Mouse (Mus musculus) ES-E14 (cell line): ENCODE measurements at regions not wholly inside any gene's neighbourhood (a gene's known extent, or its start where the extent isn't known, plus 50 kb on each side); places are given as distances from the start of the nearest gene placed in this dataset.

Source experiments
- DNase-seq: peaks from one replicate; pipeline ENCODE4 v3.0.0-alpha.2; 2013; ENCODE audit warnings: low read depth, low spot score
- H3K27ac ChIP-seq: 2 replicates; pipeline ENCODE4 v1.5.1; 2012; ENCODE audit warnings: low read depth, mild to moderate bottlenecking, low read length, moderate library complexity, mixed read lengths; ENCODE audit not compliant: poor library complexity, insufficient read depth, severe bottlenecking
- H3K36me3 ChIP-seq: 2 replicates; pipeline ENCODE4 v1.6.1; 2012; ENCODE audit warnings: mild to moderate bottlenecking, low read length, moderate library complexity, mixed read lengths; ENCODE audit not compliant: control insufficient read depth, poor library complexity, insufficient read depth, severe bottlenecking
- H3K4me1 ChIP-seq, 2 experiments: fragments of 150-350 bp in 1 of 2; sonication (generic) in 1 of 2; 2 replicates each; pipeline ENCODE4 v1.6.1; 2012; ENCODE audit warnings: low read length in 2 of 2, mild to moderate bottlenecking in 1 of 2, mixed read lengths in 1 of 2; ENCODE audit not compliant: control insufficient read depth in 2 of 2, insufficient read depth in 2 of 2, poor library complexity in 1 of 2
- H3K4me3 ChIP-seq, 2 experiments: fragments of 150-350 bp in 1 of 2; sonication (generic) in 1 of 2; 2 replicates each; pipeline ENCODE4 v1.5.1; 2012; ENCODE audit warnings: low read length in 2 of 2, low read depth in 1 of 2, mild to moderate bottlenecking in 1 of 2, mixed read lengths in 1 of 2; ENCODE audit not compliant: insufficient read depth in 1 of 2, poor library complexity in 1 of 2, severe bottlenecking in 1 of 2
- H3K9ac ChIP-seq: 2 replicates; pipeline ENCODE4 v1.6.1; 2012; ENCODE audit warnings: low read depth, mild to moderate bottlenecking, low read length, mixed read lengths; ENCODE audit not compliant: poor library complexity, insufficient read depth, severe bottlenecking
- H3K9me3 ChIP-seq: fragments of 150-350 bp; sonication (generic); 2 replicates; pipeline ENCODE4 v1.6.1; 2012; ENCODE audit warnings: low read depth, mild to moderate bottlenecking, low read length; ENCODE audit not compliant: control insufficient read depth, insufficient read depth
- CHD2 ChIP-seq: IDR thresholded peaks from 2 replicates; pipeline ENCODE4 v1.6.1; 2014; ENCODE audit warnings: mild to moderate bottlenecking, low read depth, low read length, inconsistent platforms
- HCFC1 ChIP-seq: IDR thresholded peaks from 2 replicates; pipeline ENCODE4 v1.6.1; 2012; ENCODE audit warnings: low read length, inconsistent platforms, borderline replicate concordance; ENCODE audit not compliant: insufficient read depth
- MAFK ChIP-seq: IDR thresholded peaks from 2 replicates; pipeline ENCODE4 v1.6.1; 2014; ENCODE audit warnings: mild to moderate bottlenecking, low read depth, low read length, inconsistent platforms; ENCODE audit not compliant: insufficient read depth
- ZC3H11A ChIP-seq: IDR thresholded peaks from 2 replicates; pipeline ENCODE4 v1.6.1; 2012; ENCODE audit warnings: low read depth, mild to moderate bottlenecking, inconsistent platforms, low read length, borderline replicate concordance
- ZNF384 ChIP-seq: IDR thresholded peaks from 2 replicates; pipeline ENCODE4 v1.6.1; 2012; ENCODE audit warnings: low read depth, low read length, inconsistent platforms
- in situ Hi-C, 2 experiments: fragments of 600-800 bp; cut with MboI; formaldehyde crosslinking; loops; one replicate each; pipeline ENCODE4 v1.15.1; 2025; ENCODE audit warnings: low sequenced_read_pairs in 2 of 2, inconsistent platforms in 1 of 2; ENCODE audit not compliant: unreplicated experiment in 2 of 2

- DNase-seq: no peak
- Histone ChIP-seq H3K9me3 (no peaks in the 10 kb centered on the region), H3K27ac (no peak overlapping the region), H3K4me3 (no peak overlapping the region), H3K4me1 (peaks cover 0 to 5% of the 10 kb centered on the region in 2 experiments; a peak in 2 of 4 replicates), H3K36me3 (no peaks in the 10 kb centered on the region), H3K9ac (no peak overlapping the region)
- TF ChIP-seq ZC3H11A (no peak), HCFC1 (no peak), ZNF384 (no peak), MAFK (no peak), CHD2 (no peak)
- in situ Hi-C loops: no loop called here
Measured at GRCm38 (mm10) chr4:124428844-124429243, 181.8 kb downstream of the 3100002H09Rik start.

- Histone ChIP-seq H3K9me3 (no peaks in the 10 kb centered on the region), H3K27ac (no peak overlapping the region), H3K9ac (no peak overlapping the region), H3K4me1 (no peaks in the 10 kb centered on the region), H3K4me3 (no peak overlapping the region), H3K36me3 (no peaks in the 10 kb centered on the region)
- no peak for DNase-seq
- in situ Hi-C loops: no loop called here
- TF ChIP-seq MAFK (no peak), HCFC1 (no peak), CHD2 (no peak), ZC3H11A (no peak), ZNF384 (no peak)
Measured at GRCm38 (mm10) chr4:124422406-124422805, 188.2 kb downstream of the 3100002H09Rik start.

GRCm38 (mm10) chr4:124418431-124418830 lies 192.2 kb downstream of the 3100002H09Rik start:
- Histone ChIP-seq H3K4me1 (no peaks in the 10 kb centered on the region), H3K9me3 (no peaks in the 10 kb centered on the region), H3K36me3 (no peaks in the 10 kb centered on the region), H3K27ac (no peak overlapping the region), H3K4me3 (no peak overlapping the region), H3K9ac (no peak overlapping the region)
- TF ChIP-seq CHD2: no peak
- in situ Hi-C loops: no loop called here
- DNase-seq: no peak

- no peaks in the 10 kb centered on the region for H3K9me3 ChIP-seq
- no peak for DNase-seq
- H3K4me3 ChIP-seq: no peak overlapping the region
- in situ Hi-C loops: no loop called here
- H3K9ac ChIP-seq: no peak overlapping the region
- H3K27ac ChIP-seq: no peak overlapping the region
- TF ChIP-seq ZC3H11A (no peak), ZNF384 (no peak), CHD2 (no peak), MAFK (no peak), HCFC1 (no peak)
- H3K36me3 ChIP-seq: no peaks in the 10 kb centered on the region
- H3K4me1 ChIP-seq: no peaks in the 10 kb centered on the region
Measured at GRCm38 (mm10) chr4:124417176-124417575, 193.4 kb downstream of the 3100002H09Rik start.

- DNase-seq: no peak
- no peaks in the 10 kb centered on the region for H3K9me3 ChIP-seq
- TF ChIP-seq MAFK (no peak), HCFC1 (no peak), ZC3H11A (no peak), ZNF384 (no peak), CHD2 (no peak)
- no peak overlapping the region for H3K27ac ChIP-seq
- H3K9ac ChIP-seq: no peak overlapping the region
- no peaks in the 10 kb centered on the region for H3K36me3 ChIP-seq
- H3K4me3 ChIP-seq: no peak overlapping the region
- no peaks in the 10 kb centered on the region for H3K4me1 ChIP-seq
- in situ Hi-C loops: no loop called here
Measured at GRCm38 (mm10) chr4:124416266-124416665, 194.3 kb downstream of the 3100002H09Rik start.
